Mouse (Mus musculus) urinary bladder, postnatal 10 days (tissue): ENCODE data around the gene Foxo3.

Experiments
- DNase-seq: peaks from one replicate; pipeline ENCODE4 v3.0.0; 2022; ENCODE audit warnings: low spot score

The Foxo3 gene

GRCm38 (mm10) chr10:42275871-42276501 lies 569 bp downstream of the Foxo3 start:
- DNase-seq, result no peak

- DNase-seq, result no peak
Observed at GRCm38 (mm10) chr10:42275401-42275870, 1.1 kb downstream of the Foxo3 start.

GRCm38 (mm10) chr10:42274712-42275400 lies 1.7 kb downstream of the Foxo3 start:
- DNase-seq, result no peak

GRCm38 (mm10) chr10:42273760-42274691 lies 2.5 kb downstream of the Foxo3 start:
- no peak for DNase-seq

- no peak for DNase-seq
Observed at GRCm38 (mm10) chr10:42273403-42273759, 3.2 kb downstream of the Foxo3 start.

GRCm38 (mm10) chr10:42271454-42272230 lies 4.9 kb downstream of the Foxo3 start:
- DNase-seq, result no peak

GRCm38 (mm10) chr10:42270277-42271083 lies 6.1 kb downstream of the Foxo3 start:
- DNase-seq, result no peak

GRCm38 (mm10) chr10:42269281-42270025 lies 7.1 kb downstream of the Foxo3 start:
- no peak for DNase-seq

GRCm38 (mm10) chr10:42267811-42268545 lies 8.6 kb downstream of the Foxo3 start:
- DNase-seq, result no peak

- DNase-seq, result no peak
Observed at GRCm38 (mm10) chr10:42265021-42265689, 11.4 kb downstream of the Foxo3 start.

GRCm38 (mm10) chr10:42264195-42264594 lies 12.4 kb downstream of the Foxo3 start:
- DNase-seq, result no peak

- no peak for DNase-seq
Observed at GRCm38 (mm10) chr10:42263701-42264100, 12.9 kb downstream of the Foxo3 start.

GRCm38 (mm10) chr10:42262061-42262460 lies 14.5 kb downstream of the Foxo3 start:
- no peak for DNase-seq

- no peak for DNase-seq
Observed at GRCm38 (mm10) chr10:42261103-42261502, 15.5 kb downstream of the Foxo3 start.

GRCm38 (mm10) chr10:42260523-42260922 lies 16.0 kb downstream of the Foxo3 start:
- DNase-seq, result no peak

- no peak for DNase-seq
Observed at GRCm38 (mm10) chr10:42259602-42260001, 17.0 kb downstream of the Foxo3 start.

GRCm38 (mm10) chr10:42257985-42258384 lies 18.6 kb downstream of the Foxo3 start:
- DNase-seq, result no peak

GRCm38 (mm10) chr10:42254788-42255187 lies 21.8 kb downstream of the Foxo3 start:
- no peak for DNase-seq

- DNase-seq, result no peak
Observed at GRCm38 (mm10) chr10:42251749-42252323, 24.7 kb downstream of the Foxo3 start.
